Mouse (Mus musculus) testis, adult 2 months (tissue): ENCODE data around the gene Slc35e3. TPM values are rescaled to one million over a fixed set of nuclear protein-coding genes. Genes with fewer than 3 reads are reported as not detected.

ENCODE experiments used
- H3K27ac ChIP-seq: fragments of 200-500 bp; 2 replicates; pipeline ENCODE4 v1.5.1; 2012; ENCODE audit warnings: low read depth, low read length; ENCODE audit not compliant: control insufficient read depth, insufficient read depth
- H3K27me3 ChIP-seq: fragments of 200-500 bp; 2 replicates; pipeline ENCODE4 v1.6.1; 2012; ENCODE audit warnings: mild to moderate bottlenecking, low read length, moderate library complexity; ENCODE audit not compliant: control insufficient read depth, insufficient read depth
- H3K36me3 ChIP-seq: fragments of 200-500 bp; 2 replicates; pipeline ENCODE4 v1.6.1; 2012; ENCODE audit warnings: mild to moderate bottlenecking, low read length; ENCODE audit not compliant: control insufficient read depth, insufficient read depth
- H3K4me1 ChIP-seq: fragments of 200-500 bp; 2 replicates; pipeline ENCODE4 v1.6.1; 2012; ENCODE audit warnings: low read length; ENCODE audit not compliant: control insufficient read depth, insufficient read depth
- H3K4me3 ChIP-seq: fragments of 200-500 bp; 2 replicates; pipeline ENCODE4 v1.5.1; 2012; ENCODE audit warnings: low read depth, mild to moderate bottlenecking, low read length, moderate library complexity, mixed read lengths; ENCODE audit not compliant: control insufficient read depth
- CTCF ChIP-seq: fragments of 200-500 bp; IDR thresholded peaks from 2 replicates; pipeline ENCODE4 v1.5.1; 2012; ENCODE audit warnings: low read depth, mild to moderate bottlenecking, inconsistent platforms, low read length, moderate library complexity; ENCODE audit not compliant: control insufficient read depth, insufficient read depth, insufficient replicate concordance
- POLR2A ChIP-seq: fragments of 200-500 bp; IDR thresholded peaks from 2 replicates; pipeline ENCODE4 v1.6.1; 2012; ENCODE audit warnings: low read depth, mild to moderate bottlenecking, inconsistent platforms, low read length, moderate library complexity; ENCODE audit not compliant: control insufficient read depth
- polyA plus RNA-seq: library from polyadenylated mRNA; depleted of rRNA; stranded (reverse); fragments of >200 nt; gene quantifications from 2 replicates; pipeline ENCODE4 v1.2.3, GENCODE M21; 2012

Slc35e3 gene
- polyA plus RNA-seq, 1 experiment: 2.7 TPM

DNA sequence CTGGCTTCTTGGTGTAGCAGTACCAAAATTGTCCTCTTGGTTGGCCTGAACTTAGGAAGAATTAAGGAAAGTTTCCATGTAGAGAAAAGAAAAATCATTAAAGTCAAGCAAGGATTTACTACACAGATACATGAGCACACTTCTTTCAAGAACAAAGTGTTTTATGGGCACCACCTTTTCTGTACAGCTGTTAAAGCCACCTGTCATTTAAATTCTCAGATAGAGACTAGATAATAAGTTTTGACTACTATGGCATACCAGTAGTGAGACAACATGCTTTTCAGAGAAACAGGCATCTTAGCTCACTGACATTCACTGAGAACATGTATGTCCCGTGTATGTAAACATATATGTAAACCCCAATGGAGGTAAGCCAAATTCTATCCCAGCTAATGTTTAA is 43.8 kb upstream of the Slc35e3 start:
- peaks cover 2% of the 10 kb centered on the region for H3K36me3 ChIP-seq
- TF ChIP-seq POLR2A (no peak), CTCF (no peak)
- no peak overlapping the region for H3K4me3 ChIP-seq
- H3K27me3 ChIP-seq: no peaks in the 10 kb centered on the region
- peaks cover 8% of the 10 kb centered on the region for H3K4me1 ChIP-seq
- no peak overlapping the region for H3K27ac ChIP-seq

DNA sequence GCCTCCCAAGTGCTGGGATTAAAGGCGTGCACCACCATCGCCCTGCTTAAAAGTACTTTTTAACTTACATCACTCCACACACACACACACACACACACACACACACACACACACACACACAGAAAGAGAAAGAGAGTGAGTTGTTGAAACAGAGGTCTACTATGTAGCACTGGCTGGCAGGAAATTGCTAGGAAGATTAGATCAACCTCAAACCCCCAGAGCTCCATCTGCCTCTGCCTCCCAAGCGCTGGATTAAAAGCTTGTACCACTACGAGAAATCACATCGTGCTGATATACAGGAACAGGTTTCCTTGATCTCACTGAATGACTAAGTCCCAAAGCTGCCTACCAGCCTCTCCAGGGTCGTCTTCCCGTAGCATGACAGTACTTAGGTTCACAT is 38.5 kb upstream of the Slc35e3 start:
- TF ChIP-seq CTCF: no peak
- TF ChIP-seq POLR2A: no peak
- no peak overlapping the region for H3K27ac ChIP-seq
- H3K27me3 ChIP-seq: no peaks in the 10 kb centered on the region
- H3K4me1 ChIP-seq: no peaks in the 10 kb centered on the region
- H3K4me3 ChIP-seq: no peak overlapping the region
- peaks cover 3% of the 10 kb centered on the region for H3K36me3 ChIP-seq

DNA sequence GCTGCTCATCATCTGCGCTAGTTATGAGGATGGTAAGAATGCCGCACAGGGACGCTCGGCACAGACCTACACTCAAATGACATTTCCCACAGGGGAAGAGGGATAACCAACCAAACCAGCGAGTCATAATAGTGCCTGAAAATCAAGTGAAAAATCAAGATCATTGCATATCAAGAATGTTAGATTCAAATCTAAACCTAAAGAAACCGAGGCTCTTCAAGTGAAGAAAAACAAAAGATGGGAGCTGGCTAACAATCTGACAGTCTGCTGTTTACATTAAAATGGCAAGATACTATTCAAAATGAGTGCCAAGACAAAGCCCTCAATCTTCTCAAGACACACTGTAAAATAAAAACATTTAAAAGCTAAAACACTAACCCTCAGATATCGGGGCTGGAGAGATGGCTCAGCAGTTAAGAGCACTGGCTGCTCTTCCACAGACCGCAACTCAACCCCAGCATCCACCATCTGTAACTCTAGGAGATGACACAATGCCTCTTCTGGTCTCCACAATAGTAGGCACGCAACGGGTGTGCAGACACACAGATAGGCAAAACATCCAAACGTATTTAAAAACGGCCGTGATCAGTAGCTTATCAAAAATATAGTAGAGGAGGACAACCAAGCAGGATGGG is 37.7 kb upstream of the Slc35e3 start:
- Histone ChIP-seq H3K4me1 (no peaks in the 10 kb centered on the region; the same call in 1 of the 2 replicates), H3K27ac (no peak overlapping the region), H3K36me3 (peaks cover 3% of the 10 kb centered on the region), H3K27me3 (no peaks in the 10 kb centered on the region), H3K4me3 (no peak overlapping the region)
- no peak for TF ChIP-seq CTCF
- TF ChIP-seq POLR2A: no peak

DNA sequence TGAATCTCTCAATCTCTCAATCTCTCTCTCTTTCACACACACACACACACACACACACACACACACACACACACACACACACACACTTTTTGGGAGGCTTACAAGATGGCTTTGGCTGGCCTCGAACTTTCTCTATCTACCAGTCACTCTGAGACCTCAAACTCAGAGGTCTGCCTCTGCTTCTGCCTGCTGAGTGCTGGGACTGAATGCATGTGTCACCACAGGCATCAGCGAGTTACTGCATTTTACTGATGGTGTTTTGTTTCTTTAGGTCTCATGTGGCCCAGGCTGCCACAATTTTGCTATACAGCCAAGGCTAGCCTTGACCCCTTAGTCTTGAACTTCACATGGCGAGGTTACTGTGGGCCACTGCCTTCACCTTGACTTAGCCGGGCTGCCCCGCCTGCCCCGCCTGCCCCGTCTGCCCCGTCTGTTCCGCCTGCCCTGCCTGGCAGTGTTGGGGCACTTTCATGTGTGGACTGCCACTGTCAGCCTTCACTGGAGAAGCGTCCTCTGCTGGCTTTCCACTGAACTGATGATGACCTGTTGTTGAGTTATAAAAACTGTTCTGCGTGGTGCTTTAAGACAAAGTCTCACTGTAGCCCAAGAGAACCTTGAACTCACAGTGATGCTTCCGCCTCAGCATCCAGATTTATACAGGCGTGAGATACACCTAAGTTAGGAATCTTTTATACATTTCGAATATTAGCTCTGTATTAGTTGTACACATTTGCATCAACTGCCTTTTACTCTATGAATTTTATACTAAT is 36.5 kb upstream of the Slc35e3 start:
- Histone ChIP-seq H3K27ac (no peak overlapping the region), H3K4me3 (no peak overlapping the region), H3K36me3 (peaks cover 3% of the 10 kb centered on the region), H3K4me1 (no peaks in the 10 kb centered on the region; the same call in 1 of the 2 replicates), H3K27me3 (no peaks in the 10 kb centered on the region)
- no peak for TF ChIP-seq POLR2A
- TF ChIP-seq CTCF: no peak

DNA sequence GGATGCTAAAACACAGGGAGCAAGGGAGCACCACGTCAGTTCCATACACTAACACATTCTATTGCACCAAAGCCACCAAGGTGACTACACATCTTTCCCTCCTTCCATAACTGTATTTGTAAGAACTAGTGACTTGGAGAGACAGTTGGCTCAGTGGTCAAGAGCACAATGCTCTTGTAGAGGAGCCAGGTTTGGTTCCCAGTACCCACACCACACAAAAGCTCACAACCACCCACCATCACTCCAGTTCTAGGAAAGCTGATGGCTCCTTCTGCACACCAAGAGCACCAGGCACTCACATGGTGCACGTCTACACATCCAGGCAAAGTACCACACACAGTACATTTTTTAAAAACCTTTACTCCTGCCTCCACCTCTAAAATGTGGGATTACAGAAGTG is 35.9 kb upstream of the Slc35e3 start:
- H3K4me1 ChIP-seq: no peaks in the 10 kb centered on the region; the same call in 1 of the 2 replicates
- peaks cover 5% of the 10 kb centered on the region for H3K36me3 ChIP-seq

GRCm38 (mm10) chr10:117781021-117781725 is 35.0 kb upstream of the Slc35e3 start:
- Histone ChIP-seq H3K36me3 (peaks cover 4% of the 10 kb centered on the region), H3K27ac (no peak overlapping the region), H3K4me1 (no peaks in the 10 kb centered on the region; the same call in 1 of the 2 replicates), H3K4me3 (no peak overlapping the region), H3K27me3 (no peaks in the 10 kb centered on the region)
- TF ChIP-seq POLR2A (no peak), CTCF (no peak)

More for the DNA sequence above, 35.9 kb upstream of the Slc35e3 start:
- Histone ChIP-seq H3K27me3 (no peaks in the 10 kb centered on the region), H3K4me3 (no peak overlapping the region), H3K27ac (no peak overlapping the region)
- TF ChIP-seq CTCF: no peak
- TF ChIP-seq POLR2A: no peak

DNA sequence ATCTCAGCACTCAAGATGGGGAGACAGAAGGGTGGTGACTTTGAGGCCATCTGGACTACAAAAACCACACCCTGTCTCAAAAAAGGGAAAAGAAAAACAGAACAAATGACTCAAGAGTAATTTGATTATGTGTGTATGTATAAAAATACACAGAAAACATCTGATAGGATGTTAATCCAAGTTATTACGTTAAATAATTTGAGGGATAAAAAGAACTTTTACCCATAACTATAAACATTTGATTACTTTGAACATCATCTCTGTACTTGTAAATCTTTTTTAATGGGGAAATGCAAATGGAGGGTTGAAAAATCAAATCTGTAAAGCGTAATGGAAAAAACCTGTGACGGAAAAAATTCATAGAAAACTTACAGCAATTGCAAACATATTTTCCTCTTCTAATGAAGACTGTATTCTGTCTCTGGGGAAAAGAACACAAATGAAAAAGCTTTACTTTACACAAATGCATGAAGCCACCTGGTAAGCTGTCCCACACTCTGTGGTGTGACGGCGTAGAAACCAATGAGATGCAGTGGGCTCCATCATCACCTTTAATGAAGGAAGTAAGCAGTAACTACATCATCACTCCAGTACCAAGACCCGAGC is 34.2 kb upstream of the Slc35e3 start:
- H3K36me3 ChIP-seq: peaks cover 5% of the 10 kb centered on the region
- no peaks in the 10 kb centered on the region for H3K27me3 ChIP-seq
- no peak overlapping the region for H3K27ac ChIP-seq
- no peak overlapping the region for H3K4me3 ChIP-seq
- H3K4me1 ChIP-seq: no peaks in the 10 kb centered on the region; the same call in 1 of the 2 replicates
- TF ChIP-seq CTCF: no peak
- TF ChIP-seq POLR2A: no peak
